In the genomic region with DNA sequence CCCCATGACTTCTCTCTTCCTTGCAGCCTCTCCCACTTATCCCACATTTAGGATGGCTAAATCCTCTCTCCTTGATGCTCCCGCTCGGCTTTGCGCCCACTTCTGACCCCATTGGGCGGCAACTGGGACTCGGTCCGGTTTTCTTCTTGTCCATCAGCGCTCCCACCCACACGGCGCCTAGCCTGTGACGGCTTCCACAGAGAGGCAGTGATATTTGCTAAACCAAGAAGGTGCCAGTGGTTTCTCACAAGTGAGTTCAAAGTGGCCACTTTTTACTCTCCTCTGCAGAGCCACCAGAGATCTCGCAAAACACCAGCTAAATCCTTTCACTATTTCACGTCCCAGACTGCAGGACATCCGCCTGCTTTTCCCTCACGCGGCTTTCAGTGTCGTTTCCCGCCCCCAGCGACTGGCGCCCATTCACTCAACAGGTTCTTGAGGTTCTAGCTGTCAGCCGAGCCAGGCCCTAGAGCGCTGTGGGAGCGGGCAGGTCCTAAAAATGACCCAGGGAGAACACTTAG, we compare ENCODE assay signal across 8 mouse cellular contexts. TPM values are rescaled to one million over a fixed set of nuclear protein-coding genes. Genes with fewer than 3 reads are reported as not detected.
A peak's percentile ranks its signal among the peaks of the same experiment; 100 is the strongest.
DNase-seq lines count a peak whose midpoint lies in the region; ATAC-seq and TF ChIP-seq lines count a peak whose summit lies in the region.

No protein-coding gene starts in this region.

- peaks cover 3% of the 10 kb centered on the region for H3K4me1 ChIP-seq in kidney, adult 2 months (ENCODE audit: control insufficient read depth, insufficient read depth, low read length)
- H3K4me1 ChIP-seq in lung, embryonic 15.5 days = peaks cover 13% of the 10 kb centered on the region
- H3K4me1 ChIP-seq in neural tube, embryonic 15.5 days = peaks cover 18% of the 10 kb centered on the region

- no peaks in the 10 kb centered on the region for H3K9me3 ChIP-seq in lung, embryonic 15.5 days
- no peaks in the 10 kb centered on the region for H3K9me3 ChIP-seq in neural tube, embryonic 15.5 days (replicated peaks)

- TF ChIP-seq POLR2A in kidney, adult 2 months (IDR thresholded peaks at IDR 0.05; ENCODE audit: low read depth, low read length) = no peak

- peak overlapping the region; percentile 27 for H3K27ac ChIP-seq in kidney, adult 2 months (ENCODE audit: insufficient read depth, low read depth, low read length)
- peak overlapping the region; percentile 94 for H3K27ac ChIP-seq in lung, embryonic 15.5 days
- H3K27ac ChIP-seq in neural tube, embryonic 15.5 days (replicated peaks) = peak overlapping the region; percentile 93

- peak overlapping the region; percentile 66 for H3K9ac ChIP-seq in lung, embryonic 15.5 days
- H3K9ac ChIP-seq in neural tube, embryonic 15.5 days (replicated peaks) = peak overlapping the region; percentile 78

- under 1% methylated on average over 22 of the region's 22 CpGs for WGBS in kidney, adult 2 months
- under 1% methylated on average over 22 of the region's 22 CpGs for WGBS in lung, embryonic 15.5 days
- under 1% methylated on average over 22 of the region's 22 CpGs for WGBS in neural tube, embryonic 15.5 days

- no peaks in the 10 kb centered on the region for H3K27me3 ChIP-seq in kidney, adult 2 months (replicated peaks; ENCODE audit: control insufficient read depth, insufficient read depth, low read length)
- no peaks in the 10 kb centered on the region for H3K27me3 ChIP-seq in lung, embryonic 15.5 days
- no peaks in the 10 kb centered on the region for H3K27me3 ChIP-seq in neural tube, embryonic 15.5 days (replicated peaks)

- H3K4me3 ChIP-seq in kidney, adult 2 months (ENCODE audit: insufficient read depth, low read depth, low read length) = peak overlapping the region; percentile 84
- peak overlapping the region; percentile 84 for H3K4me3 ChIP-seq in lung, embryonic 15.5 days
- peak overlapping the region; percentile 85 for H3K4me3 ChIP-seq in neural tube, embryonic 15.5 days (replicated peaks)

- peak overlapping the region; percentile 95 for H3K4me2 ChIP-seq in lung, embryonic 15.5 days
- peak overlapping the region; percentile 92 for H3K4me2 ChIP-seq in neural tube, embryonic 15.5 days

- peak; percentile 80 for DNase-seq in 3134 (ENCODE audit: extremely low read depth, insufficient read length, low spot score)
- peak; percentile 61 for DNase-seq in MN1 (ENCODE audit: low spot score)
- peak; percentile 48 to 51 for DNase-seq in cerebellum, postnatal 36 days
- DNase-seq in heart, adult 18-20 months = peak; percentile 64 to 77
- DNase-seq in kidney, adult 2 months = peak; percentile 62

- ATAC-seq in lung, embryonic 15.5 days (ENCODE audit: borderline replicate concordance, extremely low read depth, low FRiP score, low TSS enrichment) = no peak
- no peak for ATAC-seq in neural tube, embryonic 15.5 days (ENCODE audit: low FRiP score)
- no peak for ATAC-seq in granulocyte monocyte progenitor cell, adult 5-6 weeks (replicated peaks; ENCODE audit: poor library complexity, severe bottlenecking)

- no peaks in the 10 kb centered on the region for H3K36me3 ChIP-seq in kidney, adult 2 months (ENCODE audit: control insufficient read depth, insufficient read depth, low read length)
- no peaks in the 10 kb centered on the region for H3K36me3 ChIP-seq in lung, embryonic 15.5 days
- H3K36me3 ChIP-seq in neural tube, embryonic 15.5 days = no peaks in the 10 kb centered on the region

- TF ChIP-seq CTCF in kidney, adult 2 months (conservative IDR thresholded peaks at IDR 0.05; ENCODE audit: insufficient read depth, insufficient read length, low read depth, low read length) = no peak

RNA-seq across cellular contexts. Expression of gene Shf, which starts 7.1 kb away (rescaled TPM):
- 1 to 10 TPM; 5.1 to 5.3 TPM for total RNA-seq in heart, adult 18-20 months (2021)
- 14.7 and 16.2 TPM in 2 replicates for polyA plus RNA-seq in kidney, adult 2 months (2012; rRNA removed)
- polyA plus RNA-seq in lung, embryonic 15.5 days (2015; fragmentation: Nextera tagmentation; extraction: Ambion mirVana) = 2.1 and 2.9 TPM in 2 replicates
- polyA plus RNA-seq in neural tube, embryonic 15.5 days (2015; fragmentation: Nextera tagmentation; extraction: Ambion mirVana) = 11.2 and 12.0 TPM in 2 replicates
- total RNA-seq in granulocyte monocyte progenitor cell, adult 5-6 weeks (2014; fragmentation: Nextera tagmentation) = 2.0 and 6.4 TPM in 2 replicates
- total RNA-seq in granulocyte monocyte progenitor cell, adult 5-6 weeks (2017) = 1.9 and 3.8 TPM in 2 replicates

RNA-seq across cellular contexts. Expression of gene Slc28a2, which starts 50.2 kb away (rescaled TPM):
- total RNA-seq in heart, adult 18-20 months (2021) = 10 to 100 TPM; 19.7 to 26.3 TPM
- polyA plus RNA-seq in kidney, adult 2 months (2012; rRNA removed) = 0.69 and 2.0 TPM in 2 replicates
- polyA plus RNA-seq in lung, embryonic 15.5 days (2015; fragmentation: Nextera tagmentation; extraction: Ambion mirVana) = 0.16 and 0.31 TPM in 2 replicates
- 3.1 TPM in 1 of 2 replicates, not detected in the other for polyA plus RNA-seq in neural tube, embryonic 15.5 days (2015; fragmentation: Nextera tagmentation; extraction: Ambion mirVana)
- total RNA-seq in granulocyte monocyte progenitor cell, adult 5-6 weeks (2014; fragmentation: Nextera tagmentation) = 50.9 and 68.1 TPM in 2 replicates
- 64.3 and 72.5 TPM in 2 replicates for total RNA-seq in granulocyte monocyte progenitor cell, adult 5-6 weeks (2017)

Comparison
In these comparisons a context has a peak if more than half of its experiments do, and no peak if none do; other contexts are left out.
1. H3K27ac ChIP-seq: peak in every context shown above with its lines; median percentile 94 in lung, embryonic 15.5 days; 93 in neural tube, embryonic 15.5 days; 27 in kidney, adult 2 months.